Mouse (Mus musculus): Measurements from ENCODE around the gene Tmem59l. TPM values are rescaled to one million over a fixed set of nuclear protein-coding genes. Genes with fewer than 3 reads are reported as not detected.
A peak's percentile ranks its signal among the peaks of the same experiment; 100 is the strongest.

Tmem59l gene
- polyA plus RNA-seq (2015; fragmentation: Nextera tagmentation; extraction: Ambion mirVana): 32.5 and 38.0 TPM in 2 replicates

- H3K27me3 ChIP-seq: peaks cover 95% of the 10 kb centered on the region
- WGBS: 3% methylated on average over 32 of the region's 33 CpGs
Measured at GRCm38 (mm10) chr8:70486941-70487520, at the start of gene Tmem59l. Tmem59l (minus strand) TSS chr8:70487358.

DNA sequence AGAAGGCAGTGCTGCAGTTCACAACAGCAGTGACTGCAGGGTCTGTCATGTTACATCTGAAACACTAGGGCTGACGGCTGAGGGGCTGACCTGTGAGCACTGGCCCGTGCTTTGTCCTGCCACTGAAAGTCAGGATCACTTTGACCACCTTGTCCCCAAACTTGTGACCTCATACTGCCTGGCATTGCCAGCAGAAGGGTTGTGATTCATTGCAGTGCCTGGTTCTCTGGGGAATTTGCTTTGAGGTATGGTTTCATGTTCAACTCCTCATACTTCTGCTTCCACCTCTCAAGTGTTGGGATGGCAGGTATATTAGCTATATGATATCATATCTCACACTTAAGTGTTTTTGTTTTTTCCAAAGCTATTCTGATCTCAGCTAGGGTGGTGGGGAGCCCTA is 48.5 kb upstream of the Tmem59l start:
- no peak overlapping the region for H3K9ac ChIP-seq
- peaks cover 16% of the 10 kb centered on the region for H3K4me1 ChIP-seq
- no peak overlapping the region for H3K4me3 ChIP-seq
- WGBS: 82% methylated on average over 2 of the region's 2 CpGs
- ATAC-seq: no peak
- no peak overlapping the region for H3K27ac ChIP-seq
- no peaks in the 10 kb centered on the region for H3K9me3 ChIP-seq (replicated peaks)
- no peaks in the 10 kb centered on the region for H3K27me3 ChIP-seq
- H3K4me2 ChIP-seq: no peak overlapping the region
- H3K36me3 ChIP-seq (ENCODE audit: poor library complexity, severe bottlenecking): peaks cover 65% of the 10 kb centered on the region

More at GRCm38 (mm10) chr8:70486941-70487520, at the start of gene Tmem59l:
- Histone ChIP-seq H3K9ac (peak within 1 kb of the TSS; percentile 75), H3K27ac (no peak within 1 kb of the TSS), H3K4me2 (peak within 1 kb of the TSS; percentile 72), H3K4me1 (peaks cover 38% of the 10 kb centered on the region), H3K9me3 (replicated peaks) (no peaks in the 10 kb centered on the region), H3K36me3 (ENCODE audit: poor library complexity, severe bottlenecking) (no peaks in the 10 kb centered on the region), H3K4me3 (peak within 1 kb of the TSS; percentile 51)
- peak; percentile 73 for ATAC-seq

DNA sequence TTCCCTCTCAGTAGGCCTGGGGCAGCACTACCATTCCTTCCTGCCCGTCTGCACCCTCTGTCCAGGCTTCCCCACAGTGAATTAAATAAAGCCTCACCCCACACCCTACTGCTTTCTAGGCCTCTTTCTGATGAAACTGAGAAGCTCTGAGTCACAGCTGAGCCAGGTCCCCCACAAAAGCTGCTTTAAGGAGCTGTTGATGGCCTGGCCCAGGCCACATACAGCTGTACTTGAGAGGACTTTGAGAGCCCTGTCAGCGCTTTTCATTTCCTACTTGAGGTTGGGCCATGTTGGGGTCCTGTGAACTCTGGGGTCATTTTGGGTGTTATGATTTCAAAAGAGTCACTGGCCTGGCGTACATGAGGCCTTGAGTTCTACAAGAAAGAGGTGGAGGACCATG is 48.1 kb upstream of the Tmem59l start:
- Histone ChIP-seq H3K4me2 (no peak overlapping the region), H3K9me3 (replicated peaks) (no peaks in the 10 kb centered on the region), H3K9ac (no peak overlapping the region), H3K4me3 (no peak overlapping the region), H3K4me1 (peaks cover 11% of the 10 kb centered on the region), H3K36me3 (ENCODE audit: poor library complexity, severe bottlenecking) (peaks cover 68% of the 10 kb centered on the region), H3K27ac (no peak overlapping the region), H3K27me3 (no peaks in the 10 kb centered on the region)
- WGBS: 95% methylated on average over 3 of the region's 3 CpGs
- ATAC-seq: no peak

GRCm38 (mm10) chr8:70534281-70534680 is 47.1 kb upstream of the Tmem59l start:
- H3K9ac ChIP-seq: no peak overlapping the region
- peaks cover 77% of the 10 kb centered on the region for H3K36me3 ChIP-seq (ENCODE audit: poor library complexity, severe bottlenecking)
- H3K4me2 ChIP-seq: no peak overlapping the region
- no peak overlapping the region for H3K4me3 ChIP-seq
- WGBS: 93% methylated on average over 12 of the region's 12 CpGs
- H3K9me3 ChIP-seq (replicated peaks): no peaks in the 10 kb centered on the region
- H3K4me1 ChIP-seq: peaks cover 11% of the 10 kb centered on the region
- no peaks in the 10 kb centered on the region for H3K27me3 ChIP-seq
- H3K27ac ChIP-seq: no peak overlapping the region; the same call in 1 of the 2 replicates
- no peak for ATAC-seq

DNA sequence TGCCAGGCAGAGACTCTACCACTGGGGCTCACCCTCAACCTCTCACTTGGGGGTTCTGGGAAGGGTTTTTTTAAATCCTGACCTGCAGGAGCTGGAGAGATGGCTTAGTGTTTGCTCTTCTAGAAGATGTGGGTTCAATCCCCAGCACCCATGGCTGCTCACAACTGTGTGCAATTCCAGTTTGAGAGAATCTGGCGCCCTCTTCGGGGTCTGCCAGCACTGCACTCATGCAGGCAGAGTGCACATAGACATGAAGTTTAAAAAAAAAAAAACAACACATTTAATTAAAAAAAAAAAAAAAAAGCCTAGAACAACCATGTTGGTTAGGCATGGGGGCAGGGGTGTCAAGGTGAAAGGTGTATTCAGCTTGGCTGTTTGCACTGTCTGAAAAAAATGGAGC is 43.2 kb upstream of the Tmem59l start:
- peaks cover 28% of the 10 kb centered on the region for H3K4me1 ChIP-seq
- ATAC-seq: no peak
- H3K4me3 ChIP-seq: no peak overlapping the region
- no peak overlapping the region for H3K27ac ChIP-seq
- H3K4me2 ChIP-seq: no peak overlapping the region
- no peak overlapping the region for H3K9ac ChIP-seq
- WGBS: 92% methylated on average over 2 of the region's 2 CpGs
- H3K36me3 ChIP-seq (ENCODE audit: poor library complexity, severe bottlenecking): peaks cover 59% of the 10 kb centered on the region
- H3K27me3 ChIP-seq: no peaks in the 10 kb centered on the region
- no peaks in the 10 kb centered on the region for H3K9me3 ChIP-seq (replicated peaks)

DNA sequence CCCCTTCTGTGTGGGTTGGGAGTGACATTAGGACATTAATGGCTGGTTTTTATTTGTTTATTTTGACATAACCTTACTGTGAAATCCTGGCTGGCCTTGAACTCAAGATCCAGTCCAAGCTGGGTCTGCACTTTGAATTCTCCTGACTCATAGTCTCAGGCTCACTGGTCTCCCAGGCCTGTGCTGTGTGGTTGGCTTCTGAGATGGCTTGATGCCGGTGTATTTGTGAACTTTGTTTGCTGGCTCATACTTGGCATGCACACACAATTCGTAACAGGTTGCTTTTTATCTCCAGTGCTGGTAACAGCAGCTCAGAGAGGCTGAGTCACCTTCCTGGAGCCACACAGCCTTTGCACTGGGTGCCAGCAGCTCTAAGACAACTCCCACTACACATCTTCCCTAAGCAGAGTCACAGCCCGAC is 42.6 kb upstream of the Tmem59l start:
- 97% methylated on average over 3 of the region's 3 CpGs for WGBS
- H3K9me3 ChIP-seq (replicated peaks): no peaks in the 10 kb centered on the region
- no peak overlapping the region for H3K4me3 ChIP-seq
- ATAC-seq: no peak
- no peaks in the 10 kb centered on the region for H3K27me3 ChIP-seq
- H3K4me2 ChIP-seq: no peak overlapping the region
- peak overlapping the region; percentile 40; the same call in 1 of the 2 replicates for H3K9ac ChIP-seq
- no peak overlapping the region for H3K27ac ChIP-seq
- peaks cover 54% of the 10 kb centered on the region for H3K36me3 ChIP-seq (ENCODE audit: poor library complexity, severe bottlenecking)
- H3K4me1 ChIP-seq: peaks cover 28% of the 10 kb centered on the region

DNA sequence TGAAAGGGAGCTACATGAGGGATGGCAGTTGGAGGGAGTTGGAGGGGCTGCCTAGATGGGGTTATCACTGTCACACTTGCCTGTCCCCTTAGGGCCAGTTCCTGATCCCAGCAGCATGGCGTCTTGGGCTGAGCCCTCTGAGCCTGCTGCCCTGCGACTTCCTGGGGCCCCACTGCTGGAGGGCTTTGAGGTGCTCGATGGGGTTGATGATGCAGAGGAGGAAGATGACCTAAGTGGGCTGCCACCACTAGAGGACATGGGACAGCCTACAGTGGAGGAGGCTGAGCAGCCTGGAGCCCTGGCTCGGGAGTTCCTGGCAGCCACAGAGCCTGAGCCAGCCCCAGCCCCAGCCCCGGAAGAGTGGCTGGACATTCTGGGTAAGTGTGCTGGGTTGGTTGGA is 42.1 kb upstream of the Tmem59l start:
- H3K4me3 ChIP-seq: no peak overlapping the region
- H3K9ac ChIP-seq: peak overlapping the region; percentile 40
- peaks cover 28% of the 10 kb centered on the region for H3K4me1 ChIP-seq
- H3K27me3 ChIP-seq: no peaks in the 10 kb centered on the region
- H3K36me3 ChIP-seq (ENCODE audit: poor library complexity, severe bottlenecking): peaks cover 49% of the 10 kb centered on the region
- no peak overlapping the region for H3K27ac ChIP-seq
- H3K9me3 ChIP-seq (replicated peaks): no peaks in the 10 kb centered on the region
- ATAC-seq: no peak
- peak overlapping the region; percentile 5; the same call in 1 of the 2 replicates for H3K4me2 ChIP-seq
- WGBS: 84% methylated on average over 5 of the region's 5 CpGs

DNA sequence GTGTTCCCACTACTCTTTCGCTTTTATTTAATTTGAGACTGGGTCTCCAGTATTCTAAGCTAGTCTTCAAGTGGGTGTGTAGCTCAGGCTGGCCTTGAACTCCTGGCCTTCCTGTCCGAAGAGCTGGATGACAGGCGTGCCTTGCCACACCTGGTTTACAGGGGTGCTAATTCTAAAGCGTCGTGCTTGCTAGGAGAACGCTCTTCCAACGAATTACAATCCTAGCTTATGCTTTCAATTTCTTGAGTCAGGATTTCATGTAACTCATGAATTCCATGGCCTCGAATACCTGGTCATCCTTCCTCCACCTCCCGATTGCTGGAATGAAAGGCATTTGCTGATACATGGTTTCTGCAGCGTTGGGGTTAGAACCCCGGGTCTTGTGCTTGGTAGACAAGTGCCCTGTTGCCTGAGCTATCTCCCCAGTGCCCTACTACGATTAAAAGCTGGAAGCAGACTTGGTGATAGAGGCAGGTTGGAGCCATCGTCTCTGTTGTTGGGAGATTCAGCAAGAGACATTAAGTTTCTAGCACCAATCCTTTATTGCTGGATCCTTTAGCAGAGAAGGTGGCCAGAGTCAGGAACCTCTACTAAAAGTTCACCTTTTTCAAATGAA is 41.1 kb upstream of the Tmem59l start:
- Histone ChIP-seq H3K27ac (peak overlapping the region; percentile 79), H3K9ac (peak overlapping the region; percentile 92), H3K27me3 (no peaks in the 10 kb centered on the region), H3K36me3 (ENCODE audit: poor library complexity, severe bottlenecking) (peaks cover 39% of the 10 kb centered on the region), H3K4me2 (peak overlapping the region; percentile 88), H3K9me3 (replicated peaks) (no peaks in the 10 kb centered on the region), H3K4me3 (peak overlapping the region; percentile 77), H3K4me1 (peaks cover 28% of the 10 kb centered on the region)
- ATAC-seq: no peak
- WGBS: 39% methylated on average over 13 of the region's 13 CpGs

GRCm38 (mm10) chr8:70527512-70528181 is 40.5 kb upstream of the Tmem59l start, which contains the start of the genes Fkbp8 and Kxd1:
Fkbp8 (plus strand) TSS chr8:70527724.
Kxd1 (minus strand) TSS chr8:70527956.
- Histone ChIP-seq H3K4me3 (peak within 1 kb of the TSS; percentile 77), H3K36me3 (ENCODE audit: poor library complexity, severe bottlenecking) (peaks cover 33% of the 10 kb centered on the region), H3K9me3 (replicated peaks) (no peaks in the 10 kb centered on the region), H3K27me3 (no peaks in the 10 kb centered on the region), H3K9ac (peak within 1 kb of the TSS; percentile 92), H3K4me1 (peaks cover 28% of the 10 kb centered on the region), H3K4me2 (peak within 1 kb of the TSS; percentile 88), H3K27ac (peak within 1 kb of the TSS; percentile 79)
- peak; percentile 96 for ATAC-seq
- whole genome bisulfite sequencing: 1% methylated on average over 50 of the region's 61 CpGs

- WGBS: 2% methylated on average over 8 of the region's 8 CpGs
- H3K9ac ChIP-seq: peak overlapping the region; percentile 92
- H3K27ac ChIP-seq: peak overlapping the region; percentile 2; the same call in 1 of the 2 replicates
- H3K4me2 ChIP-seq: peak overlapping the region; percentile 88
- peaks cover 33% of the 10 kb centered on the region for H3K4me1 ChIP-seq
- no peaks in the 10 kb centered on the region for H3K9me3 ChIP-seq (replicated peaks)
- ATAC-seq: no peak
- peaks cover 27% of the 10 kb centered on the region for H3K36me3 ChIP-seq (ENCODE audit: poor library complexity, severe bottlenecking)
- no peaks in the 10 kb centered on the region for H3K27me3 ChIP-seq
- peak overlapping the region; percentile 77 for H3K4me3 ChIP-seq
Measured at GRCm38 (mm10) chr8:70527111-70527511, 40.0 kb upstream of the Tmem59l start.

DNA sequence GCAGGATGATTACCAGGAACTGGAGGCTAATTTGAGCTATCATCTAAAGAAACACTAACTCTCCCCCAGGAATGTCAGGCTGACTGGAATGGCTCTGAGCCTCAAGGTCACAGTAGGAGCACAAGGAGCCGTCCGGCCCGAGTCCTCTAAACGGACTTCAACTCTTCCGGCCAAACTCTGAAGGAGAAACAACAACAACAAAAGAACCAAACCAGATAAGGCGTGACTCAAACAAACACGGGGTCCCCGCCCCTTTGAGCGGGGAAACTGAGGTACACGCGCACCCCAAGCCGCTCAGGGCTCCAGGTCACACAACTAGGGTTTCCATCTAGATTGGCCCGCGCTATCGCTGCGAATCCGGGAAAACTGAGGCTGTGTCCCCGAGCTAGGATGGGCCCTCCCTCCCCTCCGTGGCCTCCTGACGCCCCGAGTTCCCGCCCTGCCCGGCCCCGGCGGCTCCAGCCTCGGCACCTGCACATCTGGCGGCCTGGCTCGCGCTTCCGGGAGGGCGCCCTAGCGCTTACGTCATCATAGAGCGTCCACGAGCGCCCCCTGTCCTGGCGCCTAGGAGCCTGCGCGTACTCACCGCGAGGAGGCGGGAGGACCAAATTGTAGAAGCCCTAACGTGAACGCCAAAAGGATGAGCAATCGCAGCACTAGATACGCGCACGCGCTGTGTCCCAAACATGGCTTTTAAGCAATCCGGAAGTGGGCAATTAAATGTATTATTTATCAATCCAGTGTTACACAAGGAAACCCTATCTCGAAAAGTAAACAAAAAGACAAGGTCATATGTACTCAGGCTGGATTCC is 35.6 kb upstream of the Tmem59l start:
- WGBS: under 1% methylated on average over 51 of the region's 51 CpGs
- peak; percentile 88 for ATAC-seq
- Histone ChIP-seq H3K27ac (peak overlapping the region; percentile 84), H3K4me2 (peak overlapping the region; percentile 80), H3K4me3 (peak overlapping the region; percentile 76), H3K9ac (peak overlapping the region; percentile 77), H3K27me3 (no peaks in the 10 kb centered on the region), H3K36me3 (ENCODE audit: poor library complexity, severe bottlenecking) (peaks cover 17% of the 10 kb centered on the region), H3K4me1 (peaks cover 22% of the 10 kb centered on the region), H3K9me3 (replicated peaks) (no peaks in the 10 kb centered on the region)

Data from forebrain, embryonic 13.5 days (tissue).